Mouse (Mus musculus) erythroid progenitor cell, adult 5-6 weeks (primary cell): ENCODE results near the gene Copg1. TPM values are rescaled to one million over a fixed set of nuclear protein-coding genes. Genes with fewer than 3 reads are reported as not detected.

Source experiments
- ATAC-seq: replicated peaks from 2 replicates; pipeline ENCODE4 v1.8.0; 2016; ENCODE audit warnings: moderate number of reproducible peaks, mild to moderate bottlenecking, moderate TSS enrichment, inconsistent platforms; ENCODE audit not compliant: poor library complexity, low FRiP score, severe bottlenecking
- total RNA-seq, 2 experiments: library from RNA; stranded (forward) in 1 of 2; stranded (reverse) in 1 of 2; fragments of 150-400 nt in 1 of 2; fragments of 186-747, 209-891 nt in 1 of 2; gene quantifications; 2 replicates each; pipeline versions ENCODE4 v1.2.3 to v1.2.4; 2015 to 2017; ENCODE audit warnings: low replicate concordance in 2 of 2

Gene Copg1
- total RNA-seq, 2 experiments from 2014 or later = 34.4 to 35.5 TPM

DNA sequence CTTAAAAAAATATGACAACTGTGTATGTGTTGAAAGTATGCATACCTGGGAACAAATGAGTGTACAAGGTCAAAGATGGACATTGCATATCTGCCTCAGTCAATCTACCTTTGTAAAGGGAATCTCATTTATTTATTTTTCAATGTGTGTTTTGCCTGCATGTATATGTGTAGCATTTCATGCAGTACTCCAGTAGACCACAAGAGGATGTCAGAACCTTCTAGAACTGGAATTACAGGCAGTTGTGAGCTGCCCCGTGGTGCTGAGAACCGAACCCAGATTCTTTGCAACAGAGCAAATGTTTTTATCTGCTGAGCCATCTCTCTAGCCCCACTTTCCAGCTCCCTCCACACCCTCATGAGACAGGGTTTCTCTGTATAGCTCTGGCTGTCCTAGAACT is 13.7 kb upstream of the Copg1 start:
- ATAC-seq = no peak

DNA sequence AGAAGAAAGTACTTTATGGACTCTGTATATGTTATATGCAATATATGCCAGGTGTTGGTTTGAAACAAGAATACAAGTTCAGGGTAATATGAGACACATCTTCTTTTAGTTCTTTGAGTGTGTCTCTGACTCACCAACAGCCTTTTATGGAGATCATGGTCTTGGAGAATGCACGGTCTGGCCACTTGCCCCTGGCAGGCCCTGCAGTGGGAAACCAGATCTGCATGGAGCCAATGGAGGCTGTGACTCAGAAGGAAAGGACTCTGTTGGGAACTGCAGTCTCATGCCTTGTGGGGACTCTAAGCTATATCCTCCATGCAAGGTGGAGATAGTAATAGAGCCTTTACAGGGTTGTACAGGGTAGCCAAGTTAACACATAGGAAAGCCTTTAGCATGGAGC is 12.5 kb upstream of the Copg1 start:
- ATAC-seq = no peak

DNA sequence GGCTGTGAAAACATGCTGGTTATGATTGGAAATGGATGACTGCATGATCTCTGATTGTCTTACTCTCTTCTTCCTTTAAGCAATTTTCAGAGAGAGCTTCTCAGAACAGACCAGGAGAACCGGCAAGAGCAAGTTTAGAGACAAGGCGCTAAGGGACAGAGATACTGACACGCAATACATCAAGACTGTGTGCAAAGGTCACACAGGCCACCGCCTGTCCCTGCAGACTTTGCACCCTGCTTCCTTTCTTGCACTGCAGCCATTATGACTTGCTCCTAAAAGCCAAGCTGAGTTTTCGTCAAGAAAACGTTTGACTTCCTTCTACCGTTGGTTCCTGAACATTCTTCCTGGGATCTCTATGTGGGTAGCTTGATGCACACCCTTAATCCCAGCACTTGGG is 12.1 kb upstream of the Copg1 start:
- ATAC-seq = no peak

DNA sequence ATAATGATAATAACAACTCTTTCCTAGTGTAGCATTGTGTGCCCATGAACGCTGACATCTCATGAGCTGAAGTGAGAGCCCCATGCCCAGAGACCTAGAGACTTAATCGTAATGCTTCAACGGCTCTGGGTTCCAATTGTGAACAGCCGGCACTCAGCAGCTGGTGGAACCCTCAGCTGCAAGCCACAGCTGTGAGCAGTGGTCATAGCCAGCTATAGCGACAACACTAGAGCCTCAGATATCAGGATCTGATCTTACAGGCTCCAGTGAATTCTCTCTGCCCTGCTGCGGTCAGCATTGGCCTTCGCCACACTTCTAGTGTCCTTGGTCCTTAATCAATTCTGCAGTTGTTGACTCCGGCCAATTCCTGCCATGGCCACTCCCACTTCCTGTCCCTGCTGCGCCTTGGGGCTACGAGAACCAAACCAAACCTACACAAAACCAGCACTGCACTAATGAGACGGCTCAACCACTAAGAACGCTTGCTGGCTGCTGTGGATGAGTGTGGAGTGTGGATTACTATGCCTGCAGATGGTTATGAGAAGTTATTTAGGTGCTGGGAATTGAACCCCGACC is 11.5 kb upstream of the Copg1 start:
- no peak for ATAC-seq

DNA sequence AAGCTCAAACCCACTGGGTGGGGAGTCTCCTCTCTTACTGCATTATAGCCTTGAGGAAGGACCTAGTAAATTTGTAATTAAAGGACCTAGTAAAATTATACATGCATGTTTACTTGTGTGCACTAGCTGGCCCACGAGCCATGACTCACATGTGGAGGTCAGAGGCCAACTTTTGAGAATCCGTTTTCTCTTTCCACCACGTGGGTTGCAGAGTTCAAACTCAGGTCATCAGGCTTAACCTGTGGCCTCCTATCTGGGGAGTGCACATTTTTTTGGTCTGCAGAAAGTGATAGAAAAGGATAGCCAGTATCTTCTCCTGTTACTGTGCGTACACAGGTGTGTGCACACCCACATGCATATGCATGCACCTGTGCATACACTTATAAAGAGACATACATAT is 8.6 kb upstream of the Copg1 start:
- no peak for ATAC-seq

DNA sequence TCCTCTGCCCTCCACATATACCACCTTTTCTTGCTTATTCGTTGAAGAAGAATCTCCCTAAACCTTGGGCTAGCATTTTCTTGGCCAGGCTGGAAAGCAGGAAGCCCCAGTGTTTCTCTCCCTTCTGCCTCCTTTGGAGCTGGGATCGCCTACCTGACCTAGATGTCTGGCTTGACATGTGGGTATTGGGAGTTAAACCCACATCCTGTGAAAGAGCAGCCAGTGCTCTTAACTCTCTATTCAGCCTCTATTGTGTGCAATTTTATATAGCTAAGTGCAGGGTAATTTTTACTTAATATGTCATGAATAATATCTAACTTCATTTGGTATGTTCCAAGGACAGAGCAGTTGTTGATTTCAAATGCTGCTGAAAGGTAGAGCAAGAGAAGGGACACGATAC is 8.0 kb upstream of the Copg1 start:
- no peak for ATAC-seq

DNA sequence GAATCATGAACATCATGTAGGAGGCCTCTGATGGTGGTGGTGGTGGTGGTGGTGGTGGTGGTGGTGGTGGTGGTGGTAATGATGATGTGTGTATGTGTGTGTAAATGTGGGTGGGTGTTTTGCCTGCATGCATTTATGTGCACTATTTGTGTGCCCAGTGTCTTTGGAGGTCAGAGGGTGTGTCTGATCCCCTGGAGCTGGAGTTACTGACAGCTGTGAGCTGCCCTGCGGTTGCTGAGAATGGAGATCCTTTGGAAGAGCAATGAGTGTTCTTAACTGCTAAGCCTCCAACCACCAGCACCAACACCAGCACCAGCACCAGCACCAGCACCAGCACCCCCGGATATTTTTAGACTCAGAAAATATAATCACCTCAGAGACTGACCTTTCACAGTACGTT is 5.4 kb upstream of the Copg1 start:
- ATAC-seq = no peak

DNA sequence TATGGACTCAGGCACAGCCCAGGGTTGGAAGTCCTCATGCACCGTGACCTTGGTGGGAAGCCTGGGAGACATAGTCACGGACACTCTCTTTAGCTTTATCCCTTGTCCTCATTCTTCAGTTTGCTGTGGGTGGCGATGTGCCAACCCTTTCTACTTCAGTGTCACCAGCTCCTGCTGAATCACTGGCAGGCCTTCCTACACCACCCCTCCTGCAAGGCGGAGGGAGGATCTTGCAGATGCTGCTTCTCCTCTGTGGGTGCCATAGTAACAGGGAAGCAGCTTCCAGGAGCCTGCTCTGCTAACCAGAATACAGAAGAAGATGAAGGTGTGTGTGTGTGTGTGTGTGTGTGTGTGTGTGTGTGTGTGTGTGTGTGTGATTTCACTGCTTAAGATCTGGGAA is 4.8 kb upstream of the Copg1 start:
- ATAC-seq = no peak

DNA sequence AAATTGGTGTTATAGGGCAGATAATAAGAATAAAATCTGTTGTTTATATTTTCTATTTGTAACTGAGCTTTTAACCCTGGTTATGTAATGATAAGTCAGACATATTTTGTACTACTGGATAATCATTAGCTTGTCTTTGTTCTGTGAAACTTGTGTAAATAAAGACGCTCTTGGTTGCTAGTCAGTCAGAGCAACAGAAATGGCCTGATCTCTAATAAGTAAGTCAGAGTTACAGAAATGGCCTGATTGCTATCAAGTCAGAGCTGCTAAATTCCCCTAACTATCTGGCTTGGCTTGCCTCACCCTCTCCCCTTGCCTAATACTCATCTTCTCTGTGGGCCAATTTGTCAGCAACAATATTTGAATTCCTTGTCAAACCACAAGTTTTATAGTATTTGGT is 893 bp upstream of the Copg1 start:
- no peak for ATAC-seq

DNA sequence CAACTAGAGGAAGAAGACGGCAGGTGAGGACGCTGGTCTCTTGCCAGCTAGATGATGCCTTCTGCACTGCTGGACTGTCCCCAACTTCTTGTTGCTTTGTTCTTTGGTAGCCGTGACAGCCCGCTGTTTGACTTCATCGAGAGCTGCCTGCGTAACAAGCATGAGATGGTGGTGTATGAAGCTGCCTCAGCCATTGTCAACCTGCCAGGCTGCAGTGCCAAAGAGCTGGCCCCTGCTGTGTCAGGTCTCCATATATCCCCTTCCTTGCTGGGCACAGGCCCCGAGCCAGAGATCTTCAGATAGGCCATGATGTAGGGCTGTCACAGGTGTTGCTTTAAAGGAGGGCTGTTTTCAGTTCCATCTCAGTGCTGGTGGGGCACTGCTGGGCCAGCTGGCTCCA is 6.3 kb downstream of the Copg1 start:
- ATAC-seq = no peak

DNA sequence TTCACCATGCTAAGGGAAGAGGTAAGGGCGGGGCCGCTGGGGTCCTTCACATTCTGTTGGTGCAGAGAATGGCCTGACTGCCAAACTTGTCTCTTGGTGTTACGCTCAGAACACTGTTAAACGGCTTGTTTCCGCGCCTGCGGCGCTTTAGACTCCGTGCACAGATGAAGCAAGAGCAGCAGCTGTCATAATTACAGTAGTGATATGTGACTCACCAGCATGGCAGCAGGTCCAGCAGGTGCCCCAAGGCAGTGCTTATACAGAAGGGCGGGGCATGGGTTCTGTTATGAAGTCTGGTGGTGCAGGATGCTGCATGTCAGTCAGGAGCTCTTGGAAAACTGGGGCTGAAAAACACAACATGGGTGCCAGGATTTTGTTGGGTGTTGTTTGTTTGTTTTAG is 10.4 kb downstream of the Copg1 start:
- ATAC-seq = no peak

DNA sequence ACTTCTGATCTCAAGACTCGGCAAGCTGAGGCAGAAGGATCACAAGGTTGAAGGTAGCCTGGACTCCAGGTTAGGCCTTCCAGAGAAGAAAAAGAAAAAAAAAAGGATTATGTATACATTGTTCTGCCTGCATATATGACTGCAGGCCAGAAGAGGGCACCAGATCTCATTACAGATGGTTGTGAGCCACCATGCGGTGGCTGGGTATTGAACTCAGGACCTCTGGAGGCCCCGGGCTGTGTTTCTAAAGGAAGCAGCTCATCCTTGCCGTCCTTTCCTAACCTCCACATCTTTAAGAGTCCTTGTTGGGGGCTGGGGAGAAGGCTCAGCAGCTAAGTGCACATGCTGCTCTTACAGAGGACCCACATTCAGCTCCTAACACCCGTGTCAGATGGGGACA is 19.0 kb downstream of the Copg1 start:
- no peak for ATAC-seq

DNA sequence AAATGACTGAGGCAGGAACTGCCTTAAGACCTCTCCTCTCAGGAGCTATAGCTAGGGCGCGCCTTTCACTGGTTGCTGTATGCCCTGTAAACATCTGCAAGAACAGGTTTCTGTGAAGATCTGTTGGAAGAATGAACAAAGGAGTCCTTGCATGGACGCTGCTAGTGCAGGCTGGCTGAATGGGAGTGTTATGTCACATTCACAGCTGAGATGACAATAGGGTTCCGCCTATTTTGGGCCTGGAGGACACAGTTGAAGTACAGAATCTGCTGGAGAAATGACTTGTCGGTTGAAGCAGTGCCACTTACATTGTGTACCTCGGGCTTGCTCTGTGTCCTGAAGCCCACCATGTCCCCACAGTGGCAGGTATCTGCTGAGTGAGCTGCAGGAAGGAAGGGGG is 21.6 kb downstream of the Copg1 start:
- no peak for ATAC-seq

DNA sequence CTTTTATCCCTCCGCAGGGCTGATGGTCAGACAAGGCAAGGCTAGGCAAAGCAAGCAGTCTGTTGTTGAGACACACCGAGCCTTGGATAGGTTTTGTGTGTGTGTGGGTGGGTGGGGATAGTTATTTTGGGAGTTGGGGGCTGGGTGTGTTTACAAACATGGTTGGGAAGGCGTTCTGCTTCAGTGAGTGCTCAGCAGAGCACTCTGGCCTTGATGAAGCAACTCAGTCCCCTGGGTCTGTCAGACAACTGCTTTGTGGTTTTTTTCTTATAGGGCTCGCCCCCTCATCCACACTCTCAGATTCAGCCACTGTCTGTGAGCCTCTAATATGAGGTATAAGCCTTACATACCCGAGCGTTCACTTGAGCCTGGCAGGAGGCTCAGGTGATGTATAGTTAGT is 23.9 kb downstream of the Copg1 start:
- no peak for ATAC-seq

DNA sequence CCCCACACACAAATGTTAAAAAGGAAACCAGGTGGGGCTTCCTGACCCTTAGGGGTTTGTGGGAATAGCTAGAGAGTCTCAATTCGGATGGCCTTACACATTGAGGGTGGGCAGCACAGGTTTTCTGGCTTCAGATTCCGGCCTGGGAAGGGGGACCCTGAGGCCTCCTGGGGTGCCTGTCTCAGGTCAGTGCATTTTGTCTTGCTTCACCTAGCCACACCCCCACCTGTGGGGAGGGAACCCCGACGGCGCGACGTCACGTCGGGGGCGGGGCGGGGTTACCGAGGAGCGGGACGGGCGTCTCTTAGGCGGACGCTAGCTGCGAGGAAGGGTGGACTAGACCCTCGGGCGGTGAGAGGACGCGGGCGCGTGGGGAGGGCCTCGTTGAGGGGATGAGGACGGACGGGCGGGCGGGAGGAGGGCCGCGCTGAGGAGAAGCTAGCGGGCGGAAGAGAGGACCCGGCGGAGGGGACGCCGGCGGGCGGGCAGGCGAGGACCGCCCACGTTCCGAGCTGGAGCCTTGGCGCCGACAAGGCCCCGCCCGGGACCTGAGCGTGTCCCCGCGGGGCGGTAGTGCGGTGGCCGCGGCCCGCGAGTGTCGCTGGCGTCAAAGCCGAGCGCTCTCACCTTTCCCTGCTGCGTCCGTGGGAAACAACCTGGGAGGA is 26.2 kb downstream of the Copg1 start, which contains the start of gene Hmces:
TSS of gene Hmces (plus strand) at position 275 of the 665 bp plus-strand sequence.
- ATAC-seq = peak; percentile 88

DNA sequence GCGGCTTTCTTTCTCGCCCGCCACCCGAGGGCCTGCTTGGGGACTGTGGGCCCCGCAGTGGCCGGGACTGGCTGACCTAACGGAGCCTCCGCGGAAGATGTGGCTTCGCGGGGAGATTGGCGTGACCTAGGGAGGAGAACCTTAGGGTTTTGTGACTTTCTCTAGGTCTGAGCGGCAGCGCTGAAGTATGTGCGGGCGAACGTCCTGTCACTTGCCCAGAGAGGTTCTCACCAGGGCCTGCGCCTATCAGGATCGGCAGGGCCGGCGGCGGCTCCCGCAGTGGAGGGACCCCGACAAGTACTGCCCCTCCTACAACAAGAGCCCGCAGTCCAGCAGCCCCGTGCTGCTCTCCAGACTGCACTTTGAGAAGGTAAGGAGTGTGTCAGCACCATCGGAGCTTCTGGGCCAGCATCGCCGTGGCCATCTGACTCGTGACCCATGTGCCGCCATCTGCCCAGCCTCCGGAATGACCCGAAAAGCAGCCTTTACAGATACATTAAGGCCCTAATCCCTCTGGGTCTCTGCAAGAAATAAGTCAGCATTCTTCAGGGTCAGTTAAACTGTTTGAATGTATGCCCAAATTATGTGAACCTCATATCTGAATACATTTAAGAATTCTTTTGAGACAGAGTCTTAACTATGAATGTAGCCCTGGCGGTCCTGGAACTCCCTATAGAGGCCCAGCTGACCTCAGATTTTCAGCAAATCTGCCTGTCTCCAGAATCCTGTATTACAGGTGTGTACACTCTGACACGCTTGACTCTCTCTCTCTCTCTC is 26.9 kb downstream of the Copg1 start:
- peak; percentile 65 for ATAC-seq

DNA sequence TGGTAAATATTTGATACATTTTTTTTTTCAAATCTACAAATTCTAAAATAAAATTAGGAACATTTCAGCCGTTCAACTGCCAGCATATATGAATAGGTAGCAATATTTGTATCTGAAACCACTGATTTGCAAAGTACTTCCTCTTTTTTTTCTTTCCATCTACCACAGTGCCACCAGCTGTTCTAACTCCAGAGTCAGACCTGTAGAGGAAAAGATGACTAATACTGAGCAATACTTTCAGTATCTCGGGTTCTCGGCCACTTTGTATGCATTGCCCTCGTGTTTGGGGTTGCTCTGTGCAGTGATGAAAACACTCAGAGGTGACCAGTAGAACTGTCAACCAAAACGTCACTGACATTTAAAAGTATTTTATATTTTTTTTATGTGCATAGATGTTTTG is 28.3 kb downstream of the Copg1 start:
- no peak for ATAC-seq

DNA sequence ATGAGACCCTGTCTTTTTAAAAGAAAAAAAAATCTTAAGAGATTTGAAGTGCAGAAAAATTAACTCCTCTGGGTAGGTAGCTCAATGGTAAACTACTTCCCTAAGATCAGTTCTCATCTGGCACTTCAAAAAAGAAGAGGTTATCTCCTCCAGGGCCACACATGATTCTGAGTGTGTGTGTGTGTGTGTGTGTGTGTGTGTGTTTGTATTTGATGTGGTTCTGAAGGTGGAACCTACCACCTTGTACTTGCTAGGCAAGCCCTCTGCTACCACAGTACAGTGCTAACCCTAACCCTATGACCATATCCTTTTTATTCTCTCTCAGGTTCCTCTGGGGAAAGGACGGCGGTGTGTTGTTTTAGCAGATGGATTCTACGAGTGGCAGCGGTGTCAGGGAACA is 33.6 kb downstream of the Copg1 start:
- ATAC-seq = no peak

DNA sequence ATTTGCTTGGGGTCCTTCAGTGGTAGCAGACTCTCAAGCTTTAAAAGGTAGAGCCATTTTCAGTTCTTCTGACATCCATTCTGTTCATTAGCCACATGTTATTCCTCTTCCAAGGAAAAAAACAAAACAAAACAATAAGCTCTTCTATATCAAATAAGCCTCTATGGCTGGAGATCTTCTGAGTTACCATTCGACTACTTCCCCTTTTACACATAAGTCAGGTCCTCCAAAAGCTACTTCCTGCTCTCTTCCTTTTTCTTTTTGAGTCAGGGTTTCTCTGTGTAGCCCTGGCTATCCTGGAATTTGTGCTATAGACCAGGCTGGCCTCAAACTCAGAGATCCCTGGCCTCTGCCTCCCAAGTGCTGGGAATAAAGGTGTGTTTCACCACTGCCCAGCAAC is 36.0 kb downstream of the Copg1 start:
- ATAC-seq = no peak

DNA sequence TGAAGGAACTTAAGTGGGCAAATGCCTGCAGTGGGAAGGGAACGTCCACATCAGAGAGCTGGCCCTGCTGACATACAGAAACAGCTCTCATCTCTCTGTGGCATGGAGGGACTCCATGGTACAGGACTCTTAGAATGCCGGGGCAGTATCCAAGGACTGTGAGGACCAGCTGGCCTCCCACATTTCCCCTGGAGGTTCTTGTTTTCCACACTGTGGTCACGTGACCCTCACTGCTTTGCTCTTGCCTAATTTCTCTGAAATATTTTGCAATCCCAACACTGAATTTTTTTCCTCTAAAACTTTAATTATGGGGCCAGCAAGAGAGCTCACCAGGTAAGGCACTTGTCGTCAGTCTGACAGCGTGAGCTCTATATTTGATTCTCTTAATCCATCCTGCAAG is 47.4 kb downstream of the Copg1 start:
- ATAC-seq = no peak

DNA sequence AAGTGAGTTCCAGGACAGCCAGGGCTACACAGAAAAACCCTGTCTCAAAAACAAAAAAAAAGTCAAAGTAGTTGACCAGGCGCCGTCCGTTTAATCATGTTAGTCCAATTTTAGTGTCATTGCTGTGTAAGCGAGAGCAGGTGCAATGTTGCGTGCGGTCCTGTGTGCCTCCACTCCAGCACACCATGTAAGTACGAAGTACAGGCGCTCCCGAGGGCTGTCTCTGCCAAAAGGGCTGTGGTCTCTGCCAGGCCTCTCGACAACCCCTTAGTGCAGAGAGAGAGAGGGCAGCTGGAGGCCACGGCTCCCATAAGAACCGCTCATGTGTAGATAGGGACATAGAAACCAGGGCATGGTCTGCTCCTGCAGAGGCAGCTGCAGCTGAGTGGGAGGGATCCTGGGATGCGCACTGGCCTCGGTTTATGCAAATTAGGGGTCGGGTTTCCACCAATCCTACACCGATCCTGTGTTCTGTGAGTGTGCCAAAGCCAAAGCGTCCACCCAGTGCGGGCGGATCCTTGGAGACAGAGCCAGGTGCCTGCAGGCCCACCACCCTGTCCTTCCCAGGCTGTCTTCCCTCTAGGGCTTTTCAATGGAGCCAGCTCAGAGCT is 49.7 kb downstream of the Copg1 start:
- no peak for ATAC-seq
